Mouse (Mus musculus): ENCODE results near the gene Twf1. TPM values are rescaled to one million over a fixed set of nuclear protein-coding genes. Genes with fewer than 3 reads are reported as not detected.

Twf1 gene
- polyA plus RNA-seq, 1 experiment from 2014 or later: 81.7 TPM

DNA sequence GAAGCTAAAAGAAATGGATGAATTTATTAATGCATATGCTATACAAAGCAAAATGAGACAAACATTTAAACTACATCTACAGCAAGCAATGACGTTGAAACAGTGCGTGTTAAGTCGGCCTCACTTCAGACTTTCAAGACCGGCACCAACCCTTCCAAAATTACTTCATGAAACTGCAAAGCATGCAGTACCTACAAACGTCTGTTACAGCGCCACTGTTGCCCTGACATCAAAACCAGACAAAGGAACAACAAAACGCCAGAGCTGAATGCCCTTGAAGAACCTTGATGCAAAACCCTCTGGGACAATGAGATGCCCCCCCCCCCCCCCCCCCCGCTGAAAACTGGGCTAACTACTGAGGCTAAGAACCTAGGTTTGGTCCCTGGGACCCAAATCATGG, 16.9 kb downstream of the Twf1 start:
- Histone ChIP-seq H3K4me1 (ENCODE audit: insufficient read depth) (no peaks in the 10 kb centered on the region), H3K27me3 (ENCODE audit: insufficient read depth, low read length) (no peaks in the 10 kb centered on the region), H3K4me2 (no peak overlapping the region), H3K9me3 (ENCODE audit: low read depth, low read length) (no peaks in the 10 kb centered on the region), H3K4me3 (ENCODE audit: low read depth, low read length) (no peak overlapping the region), H3K9ac (no peak overlapping the region), H3K36me3 (ENCODE audit: insufficient read depth) (no peaks in the 10 kb centered on the region), H3K27ac (ENCODE audit: low read depth) (no peak overlapping the region)
- 65% methylated on average over 8 of the region's 8 CpGs for WGBS
- TF ChIP-seq CTCF (IDR thresholded peaks at IDR 0.05; ENCODE audit: low read depth): peak; percentile 15; the same call in 1 of the 2 replicates
- ATAC-seq (ENCODE audit: insufficient read depth) (no peak), DNase-seq (no peak)

DNA sequence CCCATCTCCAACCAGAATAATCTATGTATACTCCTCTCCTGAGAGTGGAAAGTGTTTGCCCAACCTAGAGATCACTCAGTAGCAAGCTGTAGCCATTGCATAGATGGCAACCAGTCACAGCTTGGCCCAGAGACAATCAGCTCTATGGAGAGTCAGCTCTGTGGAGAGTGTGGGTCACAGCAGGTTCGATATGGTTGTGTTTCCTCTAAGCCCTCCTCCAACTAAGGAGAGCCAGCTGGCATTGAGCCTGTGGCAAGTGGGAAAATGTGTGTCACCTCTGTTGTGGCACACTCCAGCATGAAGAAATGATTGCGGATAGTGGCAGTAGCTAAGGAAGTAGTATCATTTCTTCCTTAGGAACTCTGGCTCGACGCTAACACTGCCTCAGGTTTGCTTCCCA, 18.2 kb downstream of the Twf1 start:
- H3K9me3 ChIP-seq (ENCODE audit: low read depth, low read length): no peaks in the 10 kb centered on the region
- H3K36me3 ChIP-seq (ENCODE audit: insufficient read depth): no peaks in the 10 kb centered on the region
- no peak overlapping the region for H3K4me2 ChIP-seq
- TF ChIP-seq CTCF (IDR thresholded peaks at IDR 0.05; ENCODE audit: low read depth): no peak
- DNase-seq: no peak
- H3K4me1 ChIP-seq (ENCODE audit: insufficient read depth): no peaks in the 10 kb centered on the region
- no peak overlapping the region for H3K9ac ChIP-seq
- H3K27ac ChIP-seq (ENCODE audit: low read depth): no peak overlapping the region
- no peak for ATAC-seq (ENCODE audit: insufficient read depth)
- H3K27me3 ChIP-seq (ENCODE audit: insufficient read depth, low read length): no peaks in the 10 kb centered on the region
- WGBS: 78% methylated on average over 4 of the region's 4 CpGs
- no peak overlapping the region for H3K4me3 ChIP-seq (ENCODE audit: low read depth, low read length)

DNA sequence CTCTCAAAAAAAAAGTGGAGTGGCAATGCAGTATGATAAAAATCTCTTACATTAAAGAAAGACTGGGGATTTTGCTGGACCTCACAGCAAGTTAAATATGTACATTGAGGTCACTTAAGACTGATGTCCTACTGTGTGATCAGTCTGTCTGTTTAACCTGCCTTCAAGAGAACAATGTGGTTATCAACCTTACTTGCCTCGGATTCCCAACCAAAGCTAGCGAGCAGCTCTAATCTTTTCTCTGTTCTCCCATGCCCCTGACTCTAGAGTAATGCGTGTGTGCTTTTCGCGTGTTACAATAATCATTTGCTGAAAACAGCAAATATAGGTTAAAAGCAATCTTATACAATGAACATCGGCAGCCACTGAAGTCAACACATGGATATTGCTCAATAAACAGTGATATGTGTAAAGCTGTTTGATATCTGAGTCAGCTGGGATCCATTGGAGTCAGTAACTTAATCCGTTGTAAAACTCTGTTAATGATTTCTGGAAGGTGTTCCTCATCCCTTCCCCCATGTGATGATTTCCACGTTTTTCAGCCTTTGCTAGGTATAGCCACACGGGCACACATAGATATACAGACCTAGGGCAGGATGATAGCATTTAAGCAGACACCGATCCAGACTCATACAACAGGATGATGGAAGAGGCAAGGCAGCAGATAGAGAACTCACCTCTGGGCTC, 21.1 kb downstream of the Twf1 start:
- Histone ChIP-seq H3K27ac (ENCODE audit: low read depth) (no peak overlapping the region), H3K36me3 (ENCODE audit: insufficient read depth) (no peaks in the 10 kb centered on the region), H3K4me3 (ENCODE audit: low read depth, low read length) (no peak overlapping the region), H3K4me2 (no peak overlapping the region), H3K9me3 (ENCODE audit: low read depth, low read length) (no peaks in the 10 kb centered on the region), H3K27me3 (ENCODE audit: insufficient read depth, low read length) (no peaks in the 10 kb centered on the region), H3K4me1 (ENCODE audit: insufficient read depth) (no peaks in the 10 kb centered on the region), H3K9ac (no peak overlapping the region)
- 69% methylated on average over 10 of the region's 10 CpGs for WGBS
- ATAC-seq (ENCODE audit: insufficient read depth): no peak
- TF ChIP-seq CTCF (IDR thresholded peaks at IDR 0.05; ENCODE audit: low read depth): no peak
- DNase-seq: no peak

DNA sequence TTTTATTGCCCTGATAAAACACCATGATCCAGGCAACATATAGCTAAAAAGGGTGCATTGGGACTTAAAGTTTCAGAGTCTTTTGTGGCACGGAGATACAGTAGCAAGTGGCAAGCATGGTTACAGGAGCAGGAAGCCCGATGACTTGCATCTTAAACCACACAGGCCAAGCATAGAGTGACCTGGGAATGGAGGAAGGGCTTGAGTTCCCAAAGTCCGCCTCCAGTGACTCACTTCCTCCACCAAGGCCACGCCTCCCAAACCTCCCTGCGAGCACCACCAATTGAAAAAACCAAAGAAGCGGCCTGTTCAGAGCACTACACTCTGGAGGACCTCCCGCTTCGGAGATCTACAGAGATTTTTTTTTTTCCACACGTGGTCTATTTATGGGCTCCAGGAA, 23.8 kb downstream of the Twf1 start:
- no peaks in the 10 kb centered on the region for H3K27me3 ChIP-seq (ENCODE audit: insufficient read depth, low read length)
- DNase-seq (no peak), ATAC-seq (ENCODE audit: insufficient read depth) (no peak)
- no peaks in the 10 kb centered on the region for H3K4me1 ChIP-seq (ENCODE audit: insufficient read depth)
- H3K9me3 ChIP-seq (ENCODE audit: low read depth, low read length): no peaks in the 10 kb centered on the region
- H3K4me3 ChIP-seq (ENCODE audit: low read depth, low read length): no peak overlapping the region
- no peak overlapping the region for H3K4me2 ChIP-seq
- TF ChIP-seq CTCF (IDR thresholded peaks at IDR 0.05; ENCODE audit: low read depth): no peak
- 82% methylated on average over 9 of the region's 9 CpGs for WGBS
- no peaks in the 10 kb centered on the region for H3K36me3 ChIP-seq (ENCODE audit: insufficient read depth)
- no peak overlapping the region for H3K27ac ChIP-seq (ENCODE audit: low read depth)
- no peak overlapping the region for H3K9ac ChIP-seq

DNA sequence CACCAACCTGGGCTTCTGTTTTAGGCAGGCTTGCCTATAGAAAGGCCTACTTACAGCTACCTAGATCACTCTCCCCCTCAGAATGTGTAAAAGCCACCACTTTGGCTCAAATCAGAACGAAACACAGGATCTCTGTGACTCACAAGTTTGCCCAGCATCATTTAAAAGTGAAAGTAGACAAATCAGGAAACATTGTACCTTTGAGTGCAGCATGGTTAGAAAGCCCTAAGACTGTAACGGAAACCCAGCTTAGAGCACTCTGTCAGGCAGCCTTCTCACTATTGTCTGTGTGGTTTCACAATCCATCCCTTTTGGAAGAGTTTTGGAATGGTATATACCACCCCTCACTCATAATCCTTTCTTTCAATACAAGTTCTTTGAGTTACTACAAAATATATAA, 24.8 kb downstream of the Twf1 start:
- no peak for TF ChIP-seq CTCF (IDR thresholded peaks at IDR 0.05; ENCODE audit: low read depth)
- Histone ChIP-seq H3K4me3 (ENCODE audit: low read depth, low read length) (no peak overlapping the region), H3K27ac (ENCODE audit: low read depth) (no peak overlapping the region), H3K9ac (no peak overlapping the region), H3K4me2 (no peak overlapping the region), H3K4me1 (ENCODE audit: insufficient read depth) (no peaks in the 10 kb centered on the region), H3K9me3 (ENCODE audit: low read depth, low read length) (no peaks in the 10 kb centered on the region), H3K36me3 (ENCODE audit: insufficient read depth) (no peaks in the 10 kb centered on the region), H3K27me3 (ENCODE audit: insufficient read depth, low read length) (no peaks in the 10 kb centered on the region)
- WGBS: 85% methylated on average over 2 of the region's 2 CpGs
- no peak for ATAC-seq (ENCODE audit: insufficient read depth)
- no peak for DNase-seq

DNA sequence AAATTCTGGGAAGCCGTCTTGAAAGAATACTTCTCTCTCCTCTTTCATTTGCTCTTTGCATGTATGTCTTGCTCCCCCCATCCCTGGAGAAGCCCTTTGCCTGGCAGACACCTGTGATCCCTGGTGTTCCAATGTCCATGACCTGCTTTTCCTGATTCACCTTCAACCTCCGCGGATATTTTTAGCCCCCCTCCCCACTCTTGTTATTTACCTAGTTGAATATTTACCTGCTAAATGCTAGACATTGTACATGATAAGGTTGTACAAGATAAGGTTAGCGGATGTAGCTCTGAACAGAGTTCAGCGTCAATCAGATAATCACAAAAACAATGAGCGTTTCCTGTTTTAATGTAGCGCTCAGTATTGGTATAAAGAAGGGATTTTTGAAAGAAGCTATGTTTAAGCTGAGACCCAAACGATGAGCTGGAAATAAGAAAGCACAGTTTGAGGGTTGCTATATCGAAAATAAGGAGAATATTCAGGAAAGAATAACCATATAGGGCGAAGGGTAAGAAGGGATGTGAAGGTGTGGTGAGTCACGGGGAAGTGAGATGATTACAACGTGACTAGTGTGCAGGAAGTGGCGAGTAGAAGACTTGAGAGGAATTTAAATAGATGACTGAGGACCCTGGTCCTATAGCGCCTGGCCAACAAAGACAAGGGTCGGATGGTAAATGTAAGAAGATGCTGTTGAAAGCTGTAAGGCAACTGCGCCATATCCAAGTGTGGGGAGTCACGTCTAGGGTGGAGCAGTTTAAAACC, 30.6 kb downstream of the Twf1 start:
- TF ChIP-seq CTCF (IDR thresholded peaks at IDR 0.05; ENCODE audit: low read depth): no peak
- Histone ChIP-seq H3K4me3 (ENCODE audit: low read depth, low read length) (no peak overlapping the region), H3K27me3 (ENCODE audit: insufficient read depth, low read length) (no peaks in the 10 kb centered on the region), H3K27ac (ENCODE audit: low read depth) (no peak overlapping the region), H3K9me3 (ENCODE audit: low read depth, low read length) (no peaks in the 10 kb centered on the region), H3K4me1 (ENCODE audit: insufficient read depth) (no peaks in the 10 kb centered on the region), H3K9ac (no peak overlapping the region), H3K36me3 (ENCODE audit: insufficient read depth) (no peaks in the 10 kb centered on the region), H3K4me2 (no peak overlapping the region)
- ATAC-seq (ENCODE audit: insufficient read depth) (no peak), DNase-seq (no peak)
- WGBS: 66% methylated on average over 17 of the region's 17 CpGs

DNA sequence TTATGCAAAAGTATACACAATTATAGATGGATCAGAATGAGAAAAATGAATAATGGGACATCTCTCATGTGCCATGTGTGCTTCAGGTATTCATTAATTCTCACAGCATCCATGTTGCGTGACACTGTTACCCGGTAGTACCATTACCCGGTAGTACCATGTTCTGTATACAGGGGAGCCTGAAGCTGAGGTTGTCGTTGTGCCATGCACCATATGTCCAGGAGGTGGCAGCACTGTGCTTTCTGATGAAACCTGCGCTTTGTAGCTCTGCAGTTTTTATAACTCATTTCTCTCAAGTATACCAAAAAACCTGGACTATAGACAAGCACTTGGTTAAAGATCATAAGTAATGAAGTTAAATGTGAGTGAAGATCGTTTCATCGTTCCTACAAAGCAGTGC, 32.2 kb downstream of the Twf1 start:
- peak; percentile 97 for TF ChIP-seq CTCF (IDR thresholded peaks at IDR 0.05; ENCODE audit: low read depth)
- WGBS: 20% methylated on average over 7 of the region's 7 CpGs
- H3K27me3 ChIP-seq (ENCODE audit: insufficient read depth, low read length): no peaks in the 10 kb centered on the region
- H3K4me2 ChIP-seq: no peak overlapping the region
- no peak overlapping the region for H3K4me3 ChIP-seq (ENCODE audit: low read depth, low read length)
- H3K36me3 ChIP-seq (ENCODE audit: insufficient read depth): no peaks in the 10 kb centered on the region
- H3K9ac ChIP-seq: no peak overlapping the region
- no peaks in the 10 kb centered on the region for H3K9me3 ChIP-seq (ENCODE audit: low read depth, low read length)
- no peaks in the 10 kb centered on the region for H3K4me1 ChIP-seq (ENCODE audit: insufficient read depth)
- DNase-seq: peak; percentile 96
- peak; percentile 90 for ATAC-seq (ENCODE audit: insufficient read depth)
- H3K27ac ChIP-seq (ENCODE audit: low read depth): no peak overlapping the region
